Comparison of ENCODE assay signal across 28 mouse cellular contexts in the genomic region with DNA sequence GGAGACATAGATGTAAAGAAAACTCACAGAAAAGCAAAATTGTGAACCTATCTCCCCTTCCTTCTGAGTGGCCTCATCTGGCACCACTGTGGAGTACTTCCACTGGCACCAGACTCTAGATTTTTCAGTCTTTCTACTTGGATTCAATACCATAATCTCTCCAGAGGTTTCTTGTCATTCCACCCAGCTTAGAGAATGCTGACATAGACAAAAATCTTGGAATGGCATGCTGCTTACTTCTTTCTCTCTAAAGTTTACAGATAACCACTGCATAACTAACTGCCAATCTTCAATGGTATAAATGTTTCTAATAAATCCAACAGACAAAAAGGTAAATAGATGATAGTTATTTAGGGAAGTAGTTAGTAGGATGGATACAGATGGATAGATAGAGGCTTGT.
"Had no signal": no experiment of that assay in that cellular context is flagged by ENCODE, and none has a peak within 500 bp of the region (broad histone marks: within the 10 kb centered on the region; RNA-seq: fewer than 3 reads in every experiment).

No protein-coding gene starts in this region.

- H3K36me3 ChIP-seq: embryonic facial prominence, embryonic 10.5 days; embryonic facial prominence, embryonic 12.5 days; embryonic facial prominence, embryonic 13.5 days; embryonic facial prominence, embryonic 15.5 days; forebrain, embryonic 10.5 days; forebrain, embryonic 12.5 days; forebrain, embryonic 15.5 days; heart, embryonic 10.5 days had no signal

- ATAC-seq: forebrain, embryonic 13.5 days; forebrain, embryonic 14.5 days; forebrain, embryonic 15.5 days; forebrain, embryonic 16.5 days; forebrain, postnatal 0 days had no signal

- H3K4me1 ChIP-seq: embryonic facial prominence, embryonic 10.5 days; embryonic facial prominence, embryonic 12.5 days; embryonic facial prominence, embryonic 13.5 days; embryonic facial prominence, embryonic 15.5 days; forebrain, embryonic 10.5 days; forebrain, embryonic 12.5 days; forebrain, embryonic 13.5 days; forebrain, embryonic 15.5 days; heart, embryonic 10.5 days had no signal

- H3K4me3 ChIP-seq: embryonic facial prominence, embryonic 10.5 days; embryonic facial prominence, embryonic 12.5 days; embryonic facial prominence, embryonic 13.5 days; embryonic facial prominence, embryonic 15.5 days; erythroblast, embryonic 14.5 days; forebrain, embryonic 10.5 days; forebrain, embryonic 12.5 days; forebrain, embryonic 13.5 days; forebrain, embryonic 15.5 days; gastrocnemius, adult 2 months; heart, adult 2 months; heart, embryonic 10.5 days had no signal

- H3K9me3 ChIP-seq: embryonic facial prominence, embryonic 10.5 days; embryonic facial prominence, embryonic 12.5 days; embryonic facial prominence, embryonic 13.5 days; embryonic facial prominence, embryonic 15.5 days; forebrain, embryonic 10.5 days; forebrain, embryonic 12.5 days; forebrain, embryonic 13.5 days; forebrain, embryonic 15.5 days; heart, embryonic 10.5 days had no signal

- H3K27ac ChIP-seq: embryonic facial prominence, embryonic 10.5 days; embryonic facial prominence, embryonic 12.5 days; embryonic facial prominence, embryonic 13.5 days; embryonic facial prominence, embryonic 15.5 days; forebrain, embryonic 10.5 days; forebrain, embryonic 12.5 days; forebrain, embryonic 13.5 days; forebrain, embryonic 15.5 days; gastrocnemius, adult 2 months; heart, adult 2 months; heart, embryonic 10.5 days had no signal

- H3K4me2 ChIP-seq: embryonic facial prominence, embryonic 12.5 days; embryonic facial prominence, embryonic 13.5 days; embryonic facial prominence, embryonic 15.5 days; forebrain, embryonic 12.5 days; forebrain, embryonic 13.5 days; forebrain, embryonic 15.5 days had no signal

- H3K27me3 ChIP-seq: embryonic facial prominence, embryonic 12.5 days; embryonic facial prominence, embryonic 13.5 days; embryonic facial prominence, embryonic 15.5 days; forebrain, embryonic 12.5 days; forebrain, embryonic 13.5 days; forebrain, embryonic 15.5 days had no signal

- DNase-seq: cerebellum, adult 9-10 months; cerebellum, adult 9-11 months; cerebellum, postnatal 10 days; cerebellum, postnatal 14 days; cerebellum, postnatal 25 days; cerebellum, postnatal 36 days; embryo, embryonic 11 days; gastrocnemius, adult 2 months; gastrocnemius, postnatal 10 days; gastrocnemius, postnatal 14 days; gastrocnemius, postnatal 25 days; gastrocnemius, postnatal 36 days; heart, adult 11 months; heart, adult 18-20 months; heart, adult 2 months had no signal

- H3K9ac ChIP-seq: embryonic facial prominence, embryonic 12.5 days; embryonic facial prominence, embryonic 13.5 days; embryonic facial prominence, embryonic 15.5 days; forebrain, embryonic 12.5 days; forebrain, embryonic 13.5 days; forebrain, embryonic 15.5 days; forebrain, postnatal 0 days had no signal
